Mouse (Mus musculus): ENCODE measurements at regions not wholly inside any gene's neighbourhood (a gene's known extent, or its start where the extent isn't known, plus 50 kb on each side); places are given as distances from the start of the nearest gene placed in this dataset.

GRCm38 (mm10) chr2:43469161-43469560, 86.0 kb upstream of the Kynu start:
- WGBS: 83% methylated on average over 3 of the region's 3 CpGs
- Histone ChIP-seq H3K27me3 (no peaks in the 10 kb centered on the region), H3K27ac (replicated peaks) (no peak overlapping the region), H3K9ac (replicated peaks) (no peak overlapping the region), H3K36me3 (no peaks in the 10 kb centered on the region), H3K9me3 (no peaks in the 10 kb centered on the region), H3K4me1 (no peaks in the 10 kb centered on the region), H3K4me2 (replicated peaks) (no peak overlapping the region), H3K4me3 (no peak overlapping the region)
- ATAC-seq (replicated peaks): no peak

- Histone ChIP-seq H3K27me3 (no peaks in the 10 kb centered on the region), H3K36me3 (no peaks in the 10 kb centered on the region), H3K4me3 (no peak overlapping the region), H3K9me3 (no peaks in the 10 kb centered on the region), H3K27ac (replicated peaks) (no peak overlapping the region), H3K4me1 (no peaks in the 10 kb centered on the region), H3K9ac (replicated peaks) (no peak overlapping the region), H3K4me2 (replicated peaks) (no peak overlapping the region)
- ATAC-seq (replicated peaks): no peak
- 82% methylated on average over 3 of the region's 3 CpGs for WGBS
Measured at GRCm38 (mm10) chr2:43469893-43470292, 85.2 kb upstream of the Kynu start.

GRCm38 (mm10) chr2:43478494-43478893, 76.6 kb upstream of the Kynu start:
- Histone ChIP-seq H3K36me3 (no peaks in the 10 kb centered on the region), H3K4me3 (no peak overlapping the region), H3K4me2 (replicated peaks) (no peak overlapping the region), H3K4me1 (no peaks in the 10 kb centered on the region), H3K9me3 (no peaks in the 10 kb centered on the region), H3K9ac (replicated peaks) (no peak overlapping the region), H3K27ac (replicated peaks) (no peak overlapping the region), H3K27me3 (no peaks in the 10 kb centered on the region)
- ATAC-seq (replicated peaks): no peak

GRCm38 (mm10) chr2:43479871-43480270, 75.3 kb upstream of the Kynu start:
- Histone ChIP-seq H3K27me3 (no peaks in the 10 kb centered on the region), H3K9me3 (no peaks in the 10 kb centered on the region), H3K4me3 (no peak overlapping the region), H3K36me3 (no peaks in the 10 kb centered on the region), H3K27ac (replicated peaks) (no peak overlapping the region), H3K4me2 (replicated peaks) (no peak overlapping the region), H3K4me1 (no peaks in the 10 kb centered on the region), H3K9ac (replicated peaks) (no peak overlapping the region)
- no peak for ATAC-seq (replicated peaks)
- WGBS: 42% methylated on average over 1 of the region's 1 CpGs

Data from forebrain, embryonic 15.5 days (tissue).